Mouse (Mus musculus) cortical plate, adult 2 months (tissue): ENCODE measurements around the gene Ric8b. TPM values are rescaled to one million over a fixed set of nuclear protein-coding genes. Genes with fewer than 3 reads are reported as not detected.

ENCODE experiments used
- H3K27ac ChIP-seq: fragments of 200-500 bp; 2 replicates; pipeline ENCODE4 v1.5.1; 2012; ENCODE audit warnings: low read length, control low read depth, inconsistent platforms; ENCODE audit not compliant: insufficient read depth
- H3K4me1 ChIP-seq: fragments of 200-500 bp; 2 replicates; pipeline ENCODE4 v1.6.1; 2011; ENCODE audit warnings: low read length; ENCODE audit not compliant: control insufficient read depth, insufficient read depth
- H3K4me3 ChIP-seq: fragments of 200-500 bp; 2 replicates; pipeline ENCODE4 v1.5.1; 2011; ENCODE audit warnings: mild to moderate bottlenecking, low read length, control low read depth; ENCODE audit not compliant: insufficient read depth
- CTCF ChIP-seq: fragments of 200-500 bp; IDR thresholded peaks from 2 replicates; pipeline ENCODE4 v1.5.1; 2011; ENCODE audit warnings: mild to moderate bottlenecking, control low read depth, low read length; ENCODE audit not compliant: insufficient read depth; ENCODE audit errors: extremely low read depth
- POLR2A ChIP-seq: fragments of 200-500 bp; IDR thresholded peaks from 2 replicates; pipeline ENCODE4 v1.6.1; 2011; ENCODE audit warnings: mild to moderate bottlenecking, low read length, control low read depth; ENCODE audit not compliant: insufficient read depth; ENCODE audit errors: extremely low read depth
- polyA plus RNA-seq: library from polyadenylated mRNA; depleted of rRNA; stranded (reverse); fragments of >200 nt; gene quantifications from 2 replicates; pipeline ENCODE4 v1.2.3, GENCODE M21; 2012; rRNA removed

Ric8b gene
- polyA plus RNA-seq, 1 experiment, result 39.7 TPM

GRCm38 (mm10) chr10:85044732-85045720 is 127.6 kb downstream of the Ric8b start:
- Histone ChIP-seq H3K4me3 (no peak overlapping the region), H3K27ac (no peak overlapping the region), H3K4me1 (no peaks in the 10 kb centered on the region)
- TF ChIP-seq CTCF, result peak; percentile 71
- no peak for TF ChIP-seq POLR2A

GRCm38 (mm10) chr10:85046585-85046984 is 129.2 kb downstream of the Ric8b start:
- TF ChIP-seq POLR2A (no peak), CTCF (peak; percentile 71)
- no peak overlapping the region for H3K27ac ChIP-seq
- no peaks in the 10 kb centered on the region for H3K4me1 ChIP-seq
- H3K4me3 ChIP-seq, result no peak overlapping the region

GRCm38 (mm10) chr10:85048008-85048407 is 130.6 kb downstream of the Ric8b start:
- H3K27ac ChIP-seq, result no peak overlapping the region
- H3K4me1 ChIP-seq, result no peaks in the 10 kb centered on the region
- no peak overlapping the region for H3K4me3 ChIP-seq
- no peak for TF ChIP-seq CTCF
- TF ChIP-seq POLR2A, result no peak

- TF ChIP-seq CTCF (no peak), POLR2A (no peak)
- no peaks in the 10 kb centered on the region for H3K4me1 ChIP-seq
- no peak overlapping the region for H3K4me3 ChIP-seq
- H3K27ac ChIP-seq, result no peak overlapping the region
Observed at GRCm38 (mm10) chr10:85050668-85051208, 133.3 kb downstream of the Ric8b start.

GRCm38 (mm10) chr10:85052451-85052850 is 135.0 kb downstream of the Ric8b start:
- TF ChIP-seq POLR2A, result no peak
- Histone ChIP-seq H3K27ac (no peak overlapping the region), H3K4me3 (no peak overlapping the region), H3K4me1 (no peaks in the 10 kb centered on the region)

- no peak overlapping the region for H3K4me3 ChIP-seq
- H3K4me1 ChIP-seq, result no peaks in the 10 kb centered on the region
- TF ChIP-seq POLR2A, result no peak
- TF ChIP-seq CTCF, result no peak
- H3K27ac ChIP-seq, result no peak overlapping the region
Observed at GRCm38 (mm10) chr10:85054876-85055275, 137.5 kb downstream of the Ric8b start.

Other genes starting within 250 kb of the Ric8b start
- 12.2 and 14.3 TPM in 2 replicates for gene Rfx4, start 161.6 kb upstream of the Ric8b start, polyA plus RNA-seq
- 0.84 and 0.85 TPM in 2 replicates for gene Fhl4, start 184.9 kb downstream of the Ric8b start, polyA plus RNA-seq
- gene Tmem263, start 185.0 kb downstream of the Ric8b start, polyA plus RNA-seq, result 16.0 and 16.6 TPM in 2 replicates
- gene Mterf2, start 210.4 kb downstream of the Ric8b start, polyA plus RNA-seq, result 20.6 and 23.6 TPM in 2 replicates